ENCODE assay signal across 9 mouse cellular contexts in the genomic region with DNA sequence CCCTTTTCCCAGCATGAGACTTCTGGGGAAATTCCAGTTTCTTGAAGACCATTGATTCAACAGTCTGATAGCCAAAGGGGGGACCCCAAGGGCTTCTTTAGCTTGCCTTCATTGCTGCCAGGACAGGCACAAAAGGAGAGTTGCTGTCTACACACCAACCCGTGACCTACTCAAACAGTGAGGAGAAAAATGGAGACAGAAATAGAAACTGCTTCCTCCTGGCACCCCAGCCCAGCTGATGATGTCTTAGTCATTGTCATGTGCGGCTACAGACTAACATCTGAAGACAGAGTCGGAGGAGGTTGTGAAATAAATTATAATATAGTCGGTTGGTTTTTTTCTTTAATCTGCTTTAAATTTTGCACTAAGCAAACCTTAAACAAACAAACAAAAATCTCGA.
DNase-seq lines count a peak whose midpoint lies in the region; ATAC-seq lines count a peak whose summit lies in the region.
"Had no signal": no experiment of that assay in that cellular context is flagged by ENCODE, and none has a peak within 500 bp of the region (broad histone marks: within the 10 kb centered on the region; RNA-seq: fewer than 3 reads in every experiment).

No protein-coding gene starts in this region.

- H3K4me3 ChIP-seq in liver, embryonic 11.5 days (ENCODE audit: low read depth, low read length): no peak overlapping the region
- H3K4me3 ChIP-seq: neural tube, embryonic 12.5 days had no signal

- H3K27ac ChIP-seq in liver, embryonic 11.5 days (ENCODE audit: low read depth, low read length): no peak overlapping the region
- H3K27ac ChIP-seq: neural tube, embryonic 12.5 days had no signal

- H3K9me3 ChIP-seq in liver, embryonic 11.5 days (ENCODE audit: control insufficient read depth, low read length): no peaks in the 10 kb centered on the region
- H3K9me3 ChIP-seq: neural tube, embryonic 12.5 days had no signal

- no peaks in the 10 kb centered on the region for H3K36me3 ChIP-seq in liver, embryonic 11.5 days (ENCODE audit: control insufficient read depth, insufficient read depth, low read length)
- H3K36me3 ChIP-seq: neural tube, embryonic 12.5 days had no signal

- WGBS in liver, embryonic 11.5 days: 30% methylated on average over 5 of the region's 5 CpGs

- ATAC-seq in liver, embryonic 11.5 days (replicated peaks; ENCODE audit: low FRiP score): no peak; the same call in 1 of the 2 replicates

- H3K4me2 ChIP-seq in liver, embryonic 11.5 days: peak overlapping the region; percentile 46

- no peak overlapping the region for H3K9ac ChIP-seq in liver, embryonic 11.5 days (ENCODE audit: low read depth, low read length)
- H3K9ac ChIP-seq: neural tube, embryonic 12.5 days had no signal

- no peaks in the 10 kb centered on the region for H3K4me1 ChIP-seq in liver, embryonic 11.5 days (replicated peaks; ENCODE audit: control insufficient read depth, insufficient read depth, low read length)
- H3K4me1 ChIP-seq: neural tube, embryonic 12.5 days had no signal

- no peaks in the 10 kb centered on the region for H3K27me3 ChIP-seq in liver, embryonic 11.5 days (replicated peaks; ENCODE audit: control insufficient read depth, insufficient read depth, low read length)
- H3K27me3 ChIP-seq: neural tube, embryonic 12.5 days had no signal

- peak; percentile 14 for DNase-seq in adrenal gland, postnatal 14 days
- no peak for DNase-seq in adrenal gland, adult 18-20 months (ENCODE audit: low spot score in 2 of 2)
- DNase-seq in lung, postnatal 36 days: peak; percentile 32
- DNase-seq in lung, postnatal 25 days (ENCODE audit: low spot score): no peak
- no peak for DNase-seq in liver, embryonic 11.5 days (ENCODE audit: low spot score)
- DNase-seq in thymus, postnatal 25 days: peak; percentile 12
- DNase-seq in cerebellum, postnatal 36 days: no peak
- no peak for DNase-seq in layer of hippocampus, adult 11-12 months (ENCODE audit: low spot score)

Comparison
In these comparisons a context has a peak if more than half of its experiments do, and no peak if none do; other contexts are left out.
1. DNase-seq: peak in adrenal gland, postnatal 14 days (single experiment), lung, postnatal 36 days (single experiment) and thymus, postnatal 25 days (single experiment); none in adrenal gland, adult 18-20 months (0 of 2), lung, postnatal 25 days (single experiment), liver, embryonic 11.5 days (single experiment), cerebellum, postnatal 36 days (0 of 2) and layer of hippocampus, adult 11-12 months (single experiment).